Mouse (Mus musculus): ENCODE measurements around the gene Pik3cb. TPM values are rescaled to one million over a fixed set of nuclear protein-coding genes. Genes with fewer than 3 reads are reported as not detected.
A peak's percentile ranks its signal among the peaks of the same experiment; 100 is the strongest.

Gene Pik3cb
- 4.1 and 4.6 TPM in 2 replicates for polyA plus RNA-seq (2015; fragmentation: Nextera tagmentation; extraction: Ambion mirVana)

DNA sequence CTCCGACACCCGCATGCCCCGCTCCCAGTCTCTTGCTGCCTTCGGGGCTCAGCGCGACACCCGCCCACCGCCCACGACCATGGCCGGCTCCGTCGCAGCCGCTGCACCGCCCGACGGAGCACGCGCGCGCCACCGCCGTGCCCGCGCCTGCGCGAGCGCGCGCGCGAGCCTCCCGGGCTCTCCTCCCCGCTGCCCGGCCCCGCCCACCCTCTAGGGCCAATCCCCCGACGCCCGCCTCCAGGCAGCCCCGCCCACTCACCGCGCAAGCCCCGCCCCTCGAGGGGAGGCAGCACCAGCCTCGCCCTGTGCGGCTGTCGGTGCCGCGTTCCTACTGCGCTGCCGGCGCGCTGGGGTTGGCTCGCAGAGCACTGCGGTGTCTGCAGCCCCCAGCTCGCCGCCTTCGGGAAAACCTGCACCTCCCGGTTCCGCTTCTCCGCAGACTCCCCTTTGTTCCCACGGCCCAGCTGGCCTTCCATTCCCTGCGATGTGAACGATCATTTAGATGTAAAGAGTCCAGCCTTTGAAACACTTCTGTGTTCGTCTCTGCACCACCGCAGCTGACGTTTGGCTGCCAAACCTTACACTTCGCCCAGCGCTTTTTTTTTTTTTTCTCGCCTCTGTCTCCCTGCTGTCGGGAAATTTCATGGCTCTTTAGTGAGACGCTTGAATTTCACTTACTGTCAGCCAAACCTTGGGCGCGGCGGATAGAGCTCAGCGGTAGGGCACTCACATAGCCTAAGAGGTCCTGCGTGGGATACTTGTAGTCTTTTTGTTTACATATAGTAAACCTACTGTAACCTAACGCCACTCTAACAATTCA lies at the start of gene Pik3cb:
Gene Pik3cb, minus strand, starts transcription at position 559 of the 820 bp plus-strand sequence.
- peak within 1 kb of the TSS; percentile 62 for H3K4me2 ChIP-seq
- peak within 1 kb of the TSS; percentile 83 for H3K4me3 ChIP-seq
- ATAC-seq = peak; percentile 98
- no peaks in the 10 kb centered on the region for H3K36me3 ChIP-seq (ENCODE audit: poor library complexity, severe bottlenecking)
- peaks cover 26% of the 10 kb centered on the region for H3K4me1 ChIP-seq
- under 1% methylated on average over 58 of the region's 77 CpGs for WGBS
- H3K9ac ChIP-seq = peak within 1 kb of the TSS; percentile 86
- H3K9me3 ChIP-seq (replicated peaks) = no peaks in the 10 kb centered on the region
- H3K27ac ChIP-seq = peak within 1 kb of the TSS; percentile 92
- peaks cover 7% of the 10 kb centered on the region; the same call in 1 of the 2 replicates for H3K27me3 ChIP-seq

DNA sequence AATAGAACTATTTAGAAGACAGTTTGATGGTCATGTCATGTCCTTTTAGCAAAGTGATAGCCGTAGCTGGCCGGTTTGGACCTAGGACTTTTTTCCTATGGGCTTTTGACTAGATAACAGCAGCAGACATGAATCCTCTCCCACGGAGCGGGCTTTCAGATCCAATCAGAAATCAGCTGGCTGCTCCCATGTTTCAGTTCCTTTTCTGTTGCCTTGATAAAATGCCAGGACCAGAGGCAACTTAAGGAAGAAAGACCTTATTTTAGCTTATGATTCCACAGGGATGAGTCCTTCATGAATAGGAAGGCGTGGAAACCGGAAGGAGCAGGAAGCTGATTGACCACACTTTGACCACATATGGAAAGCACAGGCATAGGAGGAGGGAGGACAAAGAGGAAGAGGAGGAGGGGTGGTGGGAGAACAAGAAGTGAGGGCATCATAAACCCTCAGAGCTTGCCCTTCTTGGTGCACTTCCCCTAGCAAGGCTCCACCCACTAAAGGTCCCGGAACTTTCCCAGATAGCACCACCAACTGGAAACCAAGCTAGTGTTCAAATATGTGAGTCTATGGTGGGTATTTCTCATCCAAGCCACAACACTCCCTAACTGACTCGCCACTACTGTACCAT lies 42.7 kb upstream of the Pik3cb start:
- ATAC-seq = no peak
- Histone ChIP-seq H3K9me3 (replicated peaks) (no peaks in the 10 kb centered on the region), H3K4me2 (no peak overlapping the region), H3K27me3 (no peaks in the 10 kb centered on the region), H3K36me3 (ENCODE audit: poor library complexity, severe bottlenecking) (no peaks in the 10 kb centered on the region), H3K9ac (no peak overlapping the region), H3K4me1 (0 out of 2 replicates have a peak, but pooled peaks cover 4% of the 10 kb centered on the region), H3K4me3 (no peak overlapping the region), H3K27ac (no peak overlapping the region)
- WGBS = 91% methylated on average over 8 of the region's 8 CpGs

DNA sequence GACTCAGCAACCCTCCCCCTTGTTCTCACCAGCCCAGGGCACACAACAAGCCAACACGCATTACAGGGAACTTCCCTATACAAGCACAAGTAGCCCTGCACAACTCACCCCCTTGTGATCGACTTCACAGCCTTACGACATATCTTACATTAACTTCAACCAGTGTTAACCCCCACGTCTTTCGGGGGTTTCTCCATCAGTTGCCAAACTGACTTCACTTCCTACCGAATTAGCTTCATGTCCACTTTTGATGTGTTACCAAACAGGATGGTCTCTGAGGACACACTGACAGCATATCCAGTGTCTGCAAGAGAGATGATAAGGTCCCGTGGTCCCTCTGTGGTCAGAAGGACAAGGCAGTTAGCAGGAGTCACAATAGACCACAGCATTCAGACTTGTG lies 41.7 kb upstream of the Pik3cb start:
- H3K4me1 ChIP-seq = 0 out of 2 replicates have a peak, but pooled peaks cover 4% of the 10 kb centered on the region
- no peaks in the 10 kb centered on the region for H3K27me3 ChIP-seq
- 85% methylated on average over 7 of the region's 7 CpGs for WGBS
- H3K4me2 ChIP-seq = no peak overlapping the region
- no peaks in the 10 kb centered on the region for H3K36me3 ChIP-seq (ENCODE audit: poor library complexity, severe bottlenecking)
- ATAC-seq = no peak
- H3K9ac ChIP-seq = no peak overlapping the region
- H3K27ac ChIP-seq = no peak overlapping the region
- H3K9me3 ChIP-seq (replicated peaks) = no peaks in the 10 kb centered on the region
- no peak overlapping the region for H3K4me3 ChIP-seq

DNA sequence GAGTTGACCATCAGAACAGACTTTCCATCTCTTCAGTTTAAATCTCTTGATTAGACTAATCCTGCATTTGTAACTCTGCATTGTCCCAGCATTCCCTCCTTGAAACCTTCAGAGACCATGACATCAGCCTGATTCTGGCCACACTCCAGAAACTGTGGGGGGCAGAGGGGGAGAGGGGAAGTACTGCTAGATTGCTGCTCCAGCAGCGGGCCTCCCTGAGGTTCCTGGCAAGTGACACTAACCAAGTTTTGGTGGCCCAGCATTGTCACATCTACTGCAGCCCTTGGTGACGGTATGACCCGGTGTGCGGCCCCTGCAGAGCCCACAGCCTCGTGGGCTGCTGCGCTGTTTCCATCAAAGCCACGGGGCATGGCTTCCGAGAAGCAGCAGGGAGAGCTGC lies 39.9 kb upstream of the Pik3cb start:
- H3K9me3 ChIP-seq (replicated peaks) = no peaks in the 10 kb centered on the region
- 0 out of 2 replicates have a peak, but pooled peaks cover 4% of the 10 kb centered on the region for H3K4me1 ChIP-seq
- no peaks in the 10 kb centered on the region for H3K27me3 ChIP-seq
- H3K4me2 ChIP-seq = no peak overlapping the region
- no peaks in the 10 kb centered on the region for H3K36me3 ChIP-seq (ENCODE audit: poor library complexity, severe bottlenecking)
- no peak overlapping the region for H3K9ac ChIP-seq
- 56% methylated on average over 8 of the region's 8 CpGs for WGBS
- ATAC-seq = no peak
- no peak overlapping the region for H3K27ac ChIP-seq
- H3K4me3 ChIP-seq = no peak overlapping the region

DNA sequence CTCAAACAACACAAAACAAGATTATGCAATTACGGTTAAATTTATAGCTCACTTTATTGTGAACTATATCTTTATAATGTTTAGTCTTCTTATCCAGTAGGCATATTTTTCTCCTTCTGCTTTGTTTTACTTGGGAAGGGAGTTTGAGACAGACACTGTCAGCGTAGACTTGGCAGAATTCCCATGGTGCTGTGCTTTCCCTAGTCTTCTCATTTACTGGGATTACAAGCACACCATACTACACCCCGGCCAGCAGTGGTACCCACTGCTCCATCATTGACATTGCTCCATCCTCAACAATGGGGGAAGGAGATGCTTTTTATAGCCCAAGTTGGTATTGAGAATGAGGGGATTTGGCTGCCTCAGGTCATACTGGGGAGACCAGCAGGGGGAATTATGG lies 38.3 kb upstream of the Pik3cb start:
- no peaks in the 10 kb centered on the region for H3K36me3 ChIP-seq (ENCODE audit: poor library complexity, severe bottlenecking)
- H3K4me2 ChIP-seq = no peak overlapping the region
- H3K4me1 ChIP-seq = 0 out of 2 replicates have a peak, but pooled peaks cover 4% of the 10 kb centered on the region
- H3K27me3 ChIP-seq = no peaks in the 10 kb centered on the region
- WGBS = 82% methylated on average over 3 of the region's 3 CpGs
- no peak overlapping the region for H3K9ac ChIP-seq
- H3K27ac ChIP-seq = no peak overlapping the region
- no peak overlapping the region for H3K4me3 ChIP-seq
- ATAC-seq = no peak
- H3K9me3 ChIP-seq (replicated peaks) = no peaks in the 10 kb centered on the region

DNA sequence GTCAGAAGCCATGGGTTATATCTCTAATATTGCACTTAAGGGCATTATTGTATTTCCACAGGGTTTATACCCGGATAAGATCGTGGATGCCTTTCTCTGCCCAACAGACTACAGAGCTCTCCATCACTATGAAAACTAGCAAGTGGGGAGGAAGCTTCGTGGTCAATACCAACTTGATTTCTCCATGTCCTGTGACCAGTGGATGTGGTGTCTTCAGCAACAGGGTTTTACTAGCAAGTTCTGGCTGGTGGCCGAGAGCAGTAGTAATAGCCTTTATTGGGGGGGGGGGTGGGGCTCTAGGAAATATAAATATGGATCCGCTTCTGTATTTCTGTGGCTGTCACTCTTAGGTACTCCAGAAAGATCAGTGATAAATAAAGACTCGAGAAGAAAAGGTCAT lies 35.4 kb upstream of the Pik3cb start:
- Histone ChIP-seq H3K9me3 (replicated peaks) (no peaks in the 10 kb centered on the region), H3K9ac (no peak overlapping the region), H3K27ac (no peak overlapping the region), H3K27me3 (no peaks in the 10 kb centered on the region), H3K36me3 (ENCODE audit: poor library complexity, severe bottlenecking) (no peaks in the 10 kb centered on the region), H3K4me1 (0 out of 2 replicates have a peak, but pooled peaks cover 4% of the 10 kb centered on the region), H3K4me3 (no peak overlapping the region), H3K4me2 (no peak overlapping the region)
- WGBS = 93% methylated on average over 6 of the region's 6 CpGs
- no peak for ATAC-seq

DNA sequence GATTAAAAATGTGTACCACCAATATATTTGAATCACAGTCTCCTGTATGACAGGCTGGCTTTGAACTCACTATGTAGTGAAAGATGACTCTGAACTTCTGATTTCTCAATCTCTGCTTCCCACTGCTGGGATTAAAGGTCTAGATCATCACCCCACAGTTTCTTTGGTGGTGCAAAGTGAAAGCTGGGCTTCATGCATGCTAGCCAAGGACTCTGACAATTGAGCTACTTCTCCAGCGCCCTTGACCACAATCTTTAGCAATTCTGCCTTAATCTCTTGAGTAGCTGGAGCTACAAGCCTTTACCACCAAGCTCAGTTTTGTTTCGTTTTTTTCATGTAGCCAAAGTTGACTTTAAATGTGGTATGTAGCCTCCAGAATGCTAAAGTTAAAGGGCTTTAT lies 32.4 kb upstream of the Pik3cb start:
- Histone ChIP-seq H3K9ac (no peak overlapping the region), H3K36me3 (ENCODE audit: poor library complexity, severe bottlenecking) (no peaks in the 10 kb centered on the region), H3K9me3 (replicated peaks) (no peaks in the 10 kb centered on the region), H3K27me3 (no peaks in the 10 kb centered on the region), H3K4me3 (no peak overlapping the region), H3K27ac (no peak overlapping the region), H3K4me1 (no peaks in the 10 kb centered on the region), H3K4me2 (no peak overlapping the region)
- WGBS = 72% methylated on average over 2 of the region's 2 CpGs
- no peak for ATAC-seq

DNA sequence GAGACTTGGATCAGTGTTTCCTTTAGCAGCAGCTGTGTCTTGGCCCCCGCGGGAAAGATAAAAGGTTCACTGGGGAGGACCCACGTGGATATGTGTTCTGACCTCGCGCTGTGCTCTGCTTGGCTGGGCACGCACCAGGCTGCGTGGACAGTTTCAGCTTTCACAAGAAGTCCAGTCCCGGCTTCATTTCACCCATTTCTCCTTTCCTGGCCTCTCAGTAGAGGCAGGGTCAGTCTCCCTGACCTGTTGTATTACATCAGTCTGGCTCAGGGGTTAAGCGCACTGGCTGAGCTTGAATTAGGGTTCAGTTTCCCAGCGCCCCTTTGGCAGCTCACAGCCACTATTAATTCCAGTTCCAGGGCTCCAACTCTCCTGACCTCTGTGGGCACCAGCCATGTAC lies 30.8 kb upstream of the Pik3cb start:
- H3K9ac ChIP-seq = no peak overlapping the region
- no peaks in the 10 kb centered on the region for H3K9me3 ChIP-seq (replicated peaks)
- no peak overlapping the region for H3K4me2 ChIP-seq
- no peak overlapping the region for H3K4me3 ChIP-seq
- no peak for ATAC-seq
- H3K36me3 ChIP-seq (ENCODE audit: poor library complexity, severe bottlenecking) = no peaks in the 10 kb centered on the region
- no peaks in the 10 kb centered on the region for H3K4me1 ChIP-seq
- no peaks in the 10 kb centered on the region for H3K27me3 ChIP-seq
- 67% methylated on average over 10 of the region's 10 CpGs for WGBS
- H3K27ac ChIP-seq = no peak overlapping the region; the same call in 1 of the 2 replicates

DNA sequence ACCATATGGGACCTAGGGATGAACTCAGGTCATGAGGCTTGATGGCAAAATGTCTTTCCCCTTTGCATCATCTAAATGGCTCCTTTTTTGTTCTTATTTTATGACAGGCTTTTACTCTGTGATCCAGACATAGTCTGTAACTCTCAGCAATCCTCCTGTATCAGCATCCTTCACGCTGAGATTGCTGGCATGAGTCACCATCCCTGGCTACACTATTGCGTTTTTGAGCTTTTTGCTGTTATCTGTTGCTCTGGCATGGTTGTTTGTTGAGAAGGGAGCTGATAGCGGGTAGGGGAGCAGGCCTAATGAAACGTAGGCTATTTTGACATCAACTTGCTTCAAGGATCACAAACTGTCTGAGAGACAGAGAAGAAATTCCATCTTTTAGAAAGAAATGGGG lies 28.6 kb upstream of the Pik3cb start:
- Histone ChIP-seq H3K4me3 (no peak overlapping the region), H3K9ac (no peak overlapping the region), H3K36me3 (ENCODE audit: poor library complexity, severe bottlenecking) (no peaks in the 10 kb centered on the region), H3K27ac (no peak overlapping the region), H3K4me1 (peaks cover 10% of the 10 kb centered on the region), H3K9me3 (replicated peaks) (no peaks in the 10 kb centered on the region), H3K4me2 (no peak overlapping the region), H3K27me3 (no peaks in the 10 kb centered on the region)
- 76% methylated on average over 4 of the region's 4 CpGs for WGBS
- no peak for ATAC-seq

DNA sequence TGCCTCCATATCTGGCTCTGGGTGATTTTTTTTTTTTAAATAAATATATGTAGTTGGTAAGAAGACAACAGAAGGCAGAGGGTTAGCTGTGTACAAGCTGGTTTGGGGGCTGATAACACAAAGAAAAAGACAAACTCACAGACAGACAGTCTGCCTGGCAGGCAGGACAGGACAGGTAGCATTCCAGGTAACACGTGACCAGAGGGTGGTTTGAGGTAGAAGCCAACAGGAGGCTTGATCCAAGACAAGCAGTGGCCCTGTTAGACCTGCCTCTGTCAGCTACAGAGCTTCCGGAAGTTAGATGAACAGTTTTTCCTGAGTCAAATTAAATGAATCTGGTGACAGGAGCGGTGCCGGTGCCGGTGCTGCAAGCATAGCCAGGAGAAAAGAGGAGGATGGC lies 26.5 kb upstream of the Pik3cb start:
- H3K36me3 ChIP-seq (ENCODE audit: poor library complexity, severe bottlenecking) = no peaks in the 10 kb centered on the region
- no peak overlapping the region for H3K4me2 ChIP-seq
- H3K27ac ChIP-seq = no peak overlapping the region
- ATAC-seq = no peak
- H3K4me3 ChIP-seq = no peak overlapping the region
- H3K27me3 ChIP-seq = no peaks in the 10 kb centered on the region
- no peaks in the 10 kb centered on the region for H3K9me3 ChIP-seq (replicated peaks)
- WGBS = 61% methylated on average over 5 of the region's 5 CpGs
- H3K9ac ChIP-seq = no peak overlapping the region
- peaks cover 19% of the 10 kb centered on the region for H3K4me1 ChIP-seq

DNA sequence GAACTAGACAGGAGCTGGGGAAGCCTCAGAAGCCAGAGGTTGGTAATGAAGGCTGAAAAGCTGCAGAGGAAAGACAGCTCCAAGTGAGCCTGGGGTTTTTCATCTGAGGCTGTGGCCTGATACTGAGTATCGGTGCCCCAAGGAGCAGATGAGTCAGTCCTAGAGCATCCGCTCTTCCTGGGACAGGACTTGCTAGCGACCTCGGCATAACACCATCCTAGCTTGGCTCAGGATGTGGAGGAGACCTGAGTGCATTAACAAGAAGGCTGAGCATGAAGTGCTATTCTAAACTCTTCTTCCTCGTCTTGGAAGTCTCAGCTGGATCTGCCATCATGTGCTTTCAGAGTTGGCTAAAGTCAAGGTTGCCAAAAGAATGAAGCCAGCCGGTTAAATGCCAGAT lies 25.5 kb upstream of the Pik3cb start:
- 76% methylated on average over 6 of the region's 6 CpGs for WGBS
- no peak overlapping the region for H3K4me3 ChIP-seq
- no peak for ATAC-seq

DNA sequence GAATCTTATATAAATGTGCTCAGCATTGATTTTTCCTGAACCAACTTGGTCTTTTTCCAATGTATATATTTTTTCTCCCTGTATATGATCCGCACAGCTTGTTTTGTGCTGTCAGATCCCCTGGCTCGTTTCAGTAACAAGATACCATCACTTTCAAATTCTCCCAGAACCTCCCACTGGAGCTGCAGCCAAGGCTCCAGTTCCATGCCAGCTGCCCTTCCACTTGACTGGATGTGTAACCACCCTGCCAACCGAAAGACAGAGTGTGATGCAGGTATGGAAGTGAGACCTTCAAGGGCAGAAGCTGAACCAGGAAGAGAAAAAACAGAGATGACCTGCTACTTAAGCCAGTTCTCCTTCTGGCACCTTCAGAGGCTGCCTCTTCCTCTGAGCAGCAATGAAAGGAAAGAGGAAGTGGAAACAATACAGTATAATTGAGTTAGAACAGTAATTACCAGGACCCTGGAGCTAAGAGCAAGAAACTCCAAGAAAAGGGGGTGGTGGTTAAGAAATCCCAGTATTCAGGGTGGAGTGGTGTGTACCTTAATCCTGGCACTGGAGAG lies 24.3 kb upstream of the Pik3cb start:
- Histone ChIP-seq H3K27me3 (no peaks in the 10 kb centered on the region), H3K4me1 (peaks cover 19% of the 10 kb centered on the region), H3K9ac (no peak overlapping the region), H3K27ac (peak overlapping the region; percentile 70), H3K36me3 (ENCODE audit: poor library complexity, severe bottlenecking) (no peaks in the 10 kb centered on the region), H3K9me3 (replicated peaks) (no peaks in the 10 kb centered on the region), H3K4me3 (no peak overlapping the region), H3K4me2 (no peak overlapping the region)
- ATAC-seq = peak; percentile 67
- 47% methylated on average over 3 of the region's 3 CpGs for WGBS

More for the DNA sequence above, 25.5 kb upstream of the Pik3cb start:
- no peaks in the 10 kb centered on the region for H3K27me3 ChIP-seq
- H3K9ac ChIP-seq = no peak overlapping the region
- H3K4me2 ChIP-seq = no peak overlapping the region
- H3K4me1 ChIP-seq = peaks cover 19% of the 10 kb centered on the region
- no peak overlapping the region for H3K27ac ChIP-seq
- H3K36me3 ChIP-seq (ENCODE audit: poor library complexity, severe bottlenecking) = no peaks in the 10 kb centered on the region
- H3K9me3 ChIP-seq (replicated peaks) = no peaks in the 10 kb centered on the region
